Mouse (Mus musculus): Measurements from ENCODE around the gene Cdkl2.
A peak's percentile ranks its signal among the peaks of the same experiment; 100 is the strongest.

Gene Cdkl2

DNA sequence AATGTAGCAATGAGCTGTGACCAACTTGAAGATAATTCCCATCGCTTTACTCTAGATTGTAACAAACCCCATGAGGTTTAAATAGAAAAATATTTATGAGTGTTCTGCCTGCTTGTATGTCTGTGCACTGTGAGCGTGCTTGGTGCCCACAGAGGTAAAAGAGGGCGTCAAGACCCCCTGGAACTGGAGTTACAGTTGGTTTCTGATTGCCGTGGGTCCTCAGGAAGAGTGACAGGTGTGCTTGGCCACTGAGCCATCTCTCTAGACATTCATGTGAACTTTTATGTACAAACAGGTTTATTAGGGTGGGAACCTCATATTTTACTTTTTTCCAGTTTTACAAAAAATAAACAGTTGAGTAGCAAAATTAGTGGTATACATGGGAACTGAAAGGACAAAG, at the start of gene Cdkl2:
Cdkl2 (minus strand) TSS at position 101 of the 400 bp plus-strand sequence.
- no peaks in the 10 kb centered on the region for H3K36me3 ChIP-seq (ENCODE audit: insufficient read depth, low read length)
- no peaks in the 10 kb centered on the region for H3K9me3 ChIP-seq (ENCODE audit: low read length)
- TF ChIP-seq NANOG (IDR thresholded peaks at IDR 0.05; ENCODE audit: borderline replicate concordance, low read length): no peak
- TF ChIP-seq POU5F1 (IDR thresholded peaks at IDR 0.05; ENCODE audit: borderline replicate concordance, low read length): no peak
- no peak for TF ChIP-seq CTCF (conservative IDR thresholded peaks at IDR 0.05; ENCODE audit: low read length)
- H3K4me3 ChIP-seq (replicated peaks; ENCODE audit: low read length): peak within 1 kb of the TSS; percentile 94
- no peaks in the 10 kb centered on the region for H3K27me3 ChIP-seq (ENCODE audit: insufficient read depth, low read length)
- peaks cover 19% of the 10 kb centered on the region for H3K4me1 ChIP-seq (replicated peaks; ENCODE audit: low read depth, low read length)

DNA sequence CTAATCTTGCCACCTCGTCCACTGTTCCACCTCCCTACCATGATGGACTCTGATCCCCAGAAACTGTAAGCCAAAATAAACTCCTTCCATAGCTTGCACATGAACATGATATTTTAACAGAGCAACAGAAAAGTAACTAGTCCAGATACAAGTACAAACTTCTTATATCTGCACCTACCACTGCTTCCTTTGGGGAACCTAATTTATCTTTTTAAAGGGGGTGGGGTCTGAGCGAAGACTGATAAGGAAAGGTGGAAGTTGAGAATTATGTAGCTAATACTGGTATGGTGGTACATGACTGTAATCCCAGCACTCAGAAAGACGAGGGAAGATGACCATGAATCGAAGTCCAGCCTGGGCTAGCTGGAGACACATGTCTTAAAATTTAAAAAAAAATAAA, 43.8 kb upstream of the Cdkl2 start:
- Histone ChIP-seq H3K36me3 (ENCODE audit: insufficient read depth, low read length) (no peaks in the 10 kb centered on the region), H3K27me3 (ENCODE audit: insufficient read depth, low read length) (no peaks in the 10 kb centered on the region), H3K4me3 (replicated peaks; ENCODE audit: low read length) (no peak overlapping the region), H3K4me1 (replicated peaks; ENCODE audit: low read depth, low read length) (peaks cover 31% of the 10 kb centered on the region), H3K9me3 (ENCODE audit: low read length) (no peaks in the 10 kb centered on the region)
- TF ChIP-seq CTCF (conservative IDR thresholded peaks at IDR 0.05; ENCODE audit: low read length) (no peak), POU5F1 (IDR thresholded peaks at IDR 0.05; ENCODE audit: borderline replicate concordance, low read length) (no peak)

DNA sequence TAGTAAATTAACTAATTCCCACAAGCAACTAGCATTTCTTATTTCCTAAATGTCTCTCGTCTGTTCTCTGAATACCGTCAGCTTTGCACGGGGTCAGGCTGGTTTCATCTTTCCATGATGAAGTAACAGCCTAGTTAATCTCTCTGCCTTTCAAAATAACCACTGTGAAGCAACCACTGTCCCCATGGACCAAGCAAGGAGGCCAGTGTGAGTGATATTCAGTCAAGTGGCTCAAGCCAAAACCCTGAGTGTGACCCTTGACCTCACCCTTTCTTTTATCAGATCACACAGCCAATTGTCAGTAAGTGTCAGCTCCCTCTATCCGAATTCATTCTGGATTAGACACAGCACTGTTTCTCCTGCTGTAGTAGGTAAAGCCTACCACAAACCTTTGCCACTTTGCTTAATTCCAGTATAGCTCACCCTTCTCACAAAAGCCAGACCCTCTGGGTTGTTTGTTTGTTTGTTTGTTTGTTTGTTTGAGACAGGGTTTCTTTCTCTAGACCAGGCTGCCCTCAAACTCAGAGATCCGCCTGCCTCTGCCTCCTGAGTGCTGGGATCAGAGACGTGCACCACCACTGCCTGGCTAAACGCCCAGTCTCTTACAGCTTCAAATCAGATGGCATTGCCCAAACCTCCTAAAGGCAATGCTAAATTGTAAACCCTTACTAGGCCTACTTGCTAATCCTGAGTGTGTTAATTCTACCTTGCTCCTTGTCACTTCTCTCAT, 42.3 kb upstream of the Cdkl2 start:
- H3K27me3 ChIP-seq (ENCODE audit: insufficient read depth, low read length): no peaks in the 10 kb centered on the region
- no peak for TF ChIP-seq NANOG (IDR thresholded peaks at IDR 0.05; ENCODE audit: borderline replicate concordance, low read length)
- TF ChIP-seq POU5F1 (IDR thresholded peaks at IDR 0.05; ENCODE audit: borderline replicate concordance, low read length): no peak
- TF ChIP-seq CTCF (conservative IDR thresholded peaks at IDR 0.05; ENCODE audit: low read length): no peak
- no peaks in the 10 kb centered on the region for H3K9me3 ChIP-seq (ENCODE audit: low read length)
- peaks cover 41% of the 10 kb centered on the region for H3K4me1 ChIP-seq (replicated peaks; ENCODE audit: low read depth, low read length)
- H3K36me3 ChIP-seq (ENCODE audit: insufficient read depth, low read length): no peaks in the 10 kb centered on the region
- no peak overlapping the region for H3K4me3 ChIP-seq (replicated peaks; ENCODE audit: low read length)

DNA sequence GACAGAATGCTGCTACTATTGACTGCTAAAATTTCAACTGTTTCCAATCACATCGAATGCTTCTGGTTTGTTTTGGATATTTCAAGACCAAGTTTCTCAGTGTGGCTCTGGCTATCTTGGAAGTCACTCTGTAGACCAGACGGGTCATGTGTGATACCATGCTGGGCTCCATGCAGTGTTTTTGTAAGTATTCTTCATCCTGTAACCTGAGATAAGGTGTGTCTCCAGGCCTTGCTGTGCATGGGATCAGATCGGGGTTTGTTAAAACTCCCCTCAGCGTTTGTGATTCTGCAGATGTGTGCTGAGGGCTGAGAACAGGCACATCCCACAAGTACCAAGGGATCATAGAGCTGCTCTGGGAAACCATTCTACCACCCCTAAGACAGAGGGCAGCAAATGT, 41.6 kb upstream of the Cdkl2 start:
- Histone ChIP-seq H3K9me3 (ENCODE audit: low read length) (no peaks in the 10 kb centered on the region), H3K36me3 (ENCODE audit: insufficient read depth, low read length) (peaks cover 4% of the 10 kb centered on the region), H3K27me3 (ENCODE audit: insufficient read depth, low read length) (no peaks in the 10 kb centered on the region), H3K4me1 (replicated peaks; ENCODE audit: low read depth, low read length) (peaks cover 49% of the 10 kb centered on the region), H3K4me3 (replicated peaks; ENCODE audit: low read length) (peak overlapping the region; percentile 21)
- no peak for TF ChIP-seq CTCF (conservative IDR thresholded peaks at IDR 0.05; ENCODE audit: low read length)
- TF ChIP-seq NANOG (IDR thresholded peaks at IDR 0.05; ENCODE audit: borderline replicate concordance, low read length): no peak
- TF ChIP-seq POU5F1 (IDR thresholded peaks at IDR 0.05; ENCODE audit: borderline replicate concordance, low read length): no peak

DNA sequence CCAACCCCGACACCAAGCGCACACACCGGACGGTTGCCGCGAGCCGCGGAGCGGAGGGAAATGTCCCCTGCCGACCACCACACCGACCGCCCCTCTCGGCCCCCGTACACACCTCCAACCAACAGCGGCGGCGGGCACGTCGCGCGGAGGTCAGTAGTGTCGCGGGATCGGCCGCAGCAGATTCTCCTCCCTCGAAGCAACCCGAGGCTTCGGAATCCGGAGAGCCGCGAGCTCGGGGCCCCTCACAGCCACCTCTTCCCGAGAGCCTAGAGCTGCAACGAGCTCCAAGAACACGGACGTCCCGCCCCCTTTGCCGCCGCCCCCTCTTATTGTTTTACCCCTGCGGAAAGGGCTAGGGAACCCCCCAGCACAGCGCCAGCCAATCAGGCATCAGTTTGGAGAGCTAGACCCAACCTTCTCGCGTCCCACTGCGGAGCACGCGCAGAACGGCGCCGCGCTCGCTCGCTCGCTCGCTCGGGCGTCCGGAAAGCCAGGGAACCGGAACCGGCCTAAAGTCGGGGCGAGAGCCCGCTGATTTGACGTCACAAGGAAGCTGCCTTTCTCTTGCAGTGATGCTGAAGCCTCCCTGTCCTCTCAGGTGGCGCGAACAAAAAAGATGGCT, 39.8 kb upstream of the Cdkl2 start, which contains the start of gene G3bp2:
G3bp2 (minus strand) TSS at position 303 of the 622 bp plus-strand sequence.
- TF ChIP-seq POU5F1 (IDR thresholded peaks at IDR 0.05; ENCODE audit: borderline replicate concordance, low read length): no peak
- TF ChIP-seq CTCF (conservative IDR thresholded peaks at IDR 0.05; ENCODE audit: low read length): no peak
- TF ChIP-seq NANOG (IDR thresholded peaks at IDR 0.05; ENCODE audit: borderline replicate concordance, low read length): no peak
- Histone ChIP-seq H3K4me1 (replicated peaks; ENCODE audit: low read depth, low read length) (peaks cover 62% of the 10 kb centered on the region), H3K27me3 (ENCODE audit: insufficient read depth, low read length) (no peaks in the 10 kb centered on the region), H3K9me3 (ENCODE audit: low read length) (no peaks in the 10 kb centered on the region), H3K36me3 (ENCODE audit: insufficient read depth, low read length) (peaks cover 15% of the 10 kb centered on the region), H3K4me3 (replicated peaks; ENCODE audit: low read length) (peak within 1 kb of the TSS; percentile 100)

DNA sequence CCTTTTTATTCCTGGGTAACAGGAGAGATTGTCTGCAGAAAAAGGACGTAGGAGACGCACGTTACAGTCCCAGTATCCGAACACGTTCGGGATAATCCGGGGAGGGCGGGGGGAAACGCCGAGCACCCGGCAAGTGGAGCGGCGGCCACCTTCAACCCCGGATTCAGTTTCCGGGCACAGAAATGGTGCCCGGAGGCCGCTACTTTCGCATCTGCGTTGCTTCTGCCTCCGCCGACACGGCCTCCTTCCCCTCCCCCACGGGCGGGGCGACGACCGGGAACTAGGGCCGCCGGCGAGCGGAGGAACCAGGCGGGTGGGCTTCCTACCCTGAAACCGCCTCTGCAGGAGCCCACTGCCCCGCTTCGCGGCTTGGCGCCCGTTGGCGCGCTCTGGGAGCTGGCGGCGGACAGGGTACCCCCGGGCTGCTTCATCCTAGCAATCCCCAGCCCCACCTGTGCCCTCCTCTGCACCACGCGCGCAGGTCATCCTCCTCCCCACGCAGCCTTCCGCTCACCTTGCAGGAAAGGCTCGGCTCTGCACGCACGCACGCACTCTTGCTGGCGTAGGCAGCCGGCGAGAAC, 39.2 kb upstream of the Cdkl2 start:
- no peaks in the 10 kb centered on the region for H3K27me3 ChIP-seq (ENCODE audit: insufficient read depth, low read length)
- peak overlapping the region; percentile 100 for H3K4me3 ChIP-seq (replicated peaks; ENCODE audit: low read length)
- no peaks in the 10 kb centered on the region for H3K9me3 ChIP-seq (ENCODE audit: low read length)
- peaks cover 17% of the 10 kb centered on the region for H3K36me3 ChIP-seq (ENCODE audit: insufficient read depth, low read length)
- TF ChIP-seq NANOG (IDR thresholded peaks at IDR 0.05; ENCODE audit: borderline replicate concordance, low read length): no peak
- no peak for TF ChIP-seq POU5F1 (IDR thresholded peaks at IDR 0.05; ENCODE audit: borderline replicate concordance, low read length)
- no peak for TF ChIP-seq CTCF (conservative IDR thresholded peaks at IDR 0.05; ENCODE audit: low read length)
- H3K4me1 ChIP-seq (replicated peaks; ENCODE audit: low read depth, low read length): peaks cover 66% of the 10 kb centered on the region

DNA sequence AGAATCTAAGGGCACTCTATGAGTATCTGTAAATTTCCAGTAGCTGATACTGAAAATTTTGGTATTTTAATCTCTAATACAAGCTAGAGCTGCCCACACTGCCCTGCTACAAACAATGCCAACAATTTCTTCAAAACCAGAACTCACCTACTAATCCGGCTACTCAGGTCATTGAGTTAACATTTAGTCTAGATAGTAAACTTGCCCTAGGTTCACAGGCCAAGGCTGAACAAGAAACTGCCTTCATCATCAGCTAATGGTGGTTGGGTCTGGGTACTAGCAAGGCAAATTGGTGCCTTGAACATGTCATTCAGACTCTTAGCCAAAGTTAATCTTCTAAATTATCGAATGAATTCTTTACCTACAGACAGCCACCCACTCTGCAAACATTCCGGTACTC, 37.6 kb upstream of the Cdkl2 start:
- no peak for TF ChIP-seq NANOG (IDR thresholded peaks at IDR 0.05; ENCODE audit: borderline replicate concordance, low read length)
- no peak for TF ChIP-seq POU5F1 (IDR thresholded peaks at IDR 0.05; ENCODE audit: borderline replicate concordance, low read length)
- no peak for TF ChIP-seq CTCF (conservative IDR thresholded peaks at IDR 0.05; ENCODE audit: low read length)
- peaks cover 29% of the 10 kb centered on the region for H3K36me3 ChIP-seq (ENCODE audit: insufficient read depth, low read length)
- peak overlapping the region; percentile 100 for H3K4me3 ChIP-seq (replicated peaks; ENCODE audit: low read length)
- peaks cover 76% of the 10 kb centered on the region for H3K4me1 ChIP-seq (replicated peaks; ENCODE audit: low read depth, low read length)
- no peaks in the 10 kb centered on the region for H3K9me3 ChIP-seq (ENCODE audit: low read length)
- no peaks in the 10 kb centered on the region for H3K27me3 ChIP-seq (ENCODE audit: insufficient read depth, low read length)

DNA sequence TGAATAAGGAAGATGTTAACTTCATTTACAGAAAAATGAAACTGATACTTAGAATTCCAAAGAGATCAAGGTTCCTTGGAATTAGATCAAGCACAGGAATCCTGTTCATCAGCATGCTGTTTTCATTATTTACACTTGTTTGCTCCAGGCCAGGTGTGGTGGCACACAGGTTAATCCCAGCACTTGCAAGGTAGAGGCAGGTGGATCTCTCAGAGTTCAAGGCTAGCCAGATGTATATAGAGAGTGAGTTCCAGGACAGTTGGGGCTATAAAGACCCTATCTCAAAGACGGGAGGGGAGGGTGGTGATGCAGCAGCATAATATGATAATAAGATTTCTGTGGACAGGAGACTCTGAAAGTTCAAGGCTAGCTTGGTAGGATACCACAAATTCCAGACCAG, 36.7 kb upstream of the Cdkl2 start:
- TF ChIP-seq CTCF (conservative IDR thresholded peaks at IDR 0.05; ENCODE audit: low read length) (no peak), POU5F1 (IDR thresholded peaks at IDR 0.05; ENCODE audit: borderline replicate concordance, low read length) (no peak), NANOG (IDR thresholded peaks at IDR 0.05; ENCODE audit: borderline replicate concordance, low read length) (no peak)
- Histone ChIP-seq H3K4me3 (replicated peaks; ENCODE audit: low read length) (peak overlapping the region; percentile 100), H3K36me3 (ENCODE audit: insufficient read depth, low read length) (peaks cover 35% of the 10 kb centered on the region), H3K27me3 (ENCODE audit: insufficient read depth, low read length) (no peaks in the 10 kb centered on the region), H3K9me3 (ENCODE audit: low read length) (no peaks in the 10 kb centered on the region), H3K4me1 (replicated peaks; ENCODE audit: low read depth, low read length) (peaks cover 76% of the 10 kb centered on the region)

All from E14TG2a.4 (cell line).